Mouse (Mus musculus): ENCODE data around the gene Phpt1. TPM values are rescaled to one million over a fixed set of nuclear protein-coding genes. Genes with fewer than 3 reads are reported as not detected.

Gene Phpt1
- polyA plus RNA-seq, 1 experiment from 2014 or later: 145 TPM

DNA sequence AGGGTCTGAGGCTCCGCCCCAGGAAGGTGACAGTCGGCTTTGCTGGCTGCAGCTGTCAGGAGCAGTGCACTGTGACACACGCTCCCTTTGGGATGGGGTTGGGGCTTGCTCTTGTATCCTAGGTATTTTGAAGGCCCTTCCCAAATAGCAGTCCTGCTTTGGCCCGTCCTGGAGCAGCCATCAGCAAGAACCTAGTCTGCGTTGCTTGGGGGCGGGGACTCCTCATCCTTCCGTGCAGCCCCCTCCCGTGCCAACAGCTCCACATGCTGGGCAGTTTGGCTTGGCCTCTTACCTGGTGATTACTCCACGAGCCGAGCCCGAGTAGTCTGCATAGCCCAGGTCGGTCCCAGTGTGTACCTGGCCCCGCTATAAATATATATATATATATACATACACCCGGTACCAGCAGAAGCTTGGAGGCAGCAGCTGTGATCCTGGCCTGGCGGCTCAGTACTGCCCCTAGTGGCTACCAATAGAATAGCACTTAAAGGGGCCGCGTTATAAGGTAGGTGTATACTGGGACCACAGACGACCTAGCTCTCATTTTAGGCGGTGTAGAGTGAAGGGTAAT lies 6.4 kb upstream of the Phpt1 start, which contains the start of gene Ajm1:
Gene Ajm1, minus strand, starts transcription at position 464 of the 571 bp plus-strand sequence.
- Histone ChIP-seq H3K9me3 (replicated peaks; ENCODE audit: control insufficient read depth, low read length) (no peaks in the 10 kb centered on the region), H3K4me3 (ENCODE audit: low read depth, low read length) (peak within 1 kb of the TSS; percentile 24), H3K27me3 (ENCODE audit: control insufficient read depth, insufficient read depth, low read length) (peaks cover 49% of the 10 kb centered on the region), H3K4me2 (ENCODE audit: low read depth, low read length) (peak within 1 kb of the TSS; percentile 64), H3K36me3 (replicated peaks; ENCODE audit: control insufficient read depth, insufficient read depth, low read depth, low read length) (peaks cover 5% of the 10 kb centered on the region), H3K27ac (replicated peaks; ENCODE audit: low read depth, low read length) (no peak within 1 kb of the TSS), H3K9ac (replicated peaks; ENCODE audit: low read length) (peak within 1 kb of the TSS; percentile 28), H3K4me1 (ENCODE audit: control insufficient read depth, insufficient read depth, low read length) (peaks cover 5% of the 10 kb centered on the region; the same call in 1 of the 2 replicates)
- DNase-seq (ENCODE audit: low spot score) (peak; percentile 82), ATAC-seq (replicated peaks; ENCODE audit: insufficient number of reproducible peaks, low FRiP score, low TSS enrichment, low read depth) (peak; percentile 64)
- WGBS: 3% methylated on average over 19 of the region's 19 CpGs

DNA sequence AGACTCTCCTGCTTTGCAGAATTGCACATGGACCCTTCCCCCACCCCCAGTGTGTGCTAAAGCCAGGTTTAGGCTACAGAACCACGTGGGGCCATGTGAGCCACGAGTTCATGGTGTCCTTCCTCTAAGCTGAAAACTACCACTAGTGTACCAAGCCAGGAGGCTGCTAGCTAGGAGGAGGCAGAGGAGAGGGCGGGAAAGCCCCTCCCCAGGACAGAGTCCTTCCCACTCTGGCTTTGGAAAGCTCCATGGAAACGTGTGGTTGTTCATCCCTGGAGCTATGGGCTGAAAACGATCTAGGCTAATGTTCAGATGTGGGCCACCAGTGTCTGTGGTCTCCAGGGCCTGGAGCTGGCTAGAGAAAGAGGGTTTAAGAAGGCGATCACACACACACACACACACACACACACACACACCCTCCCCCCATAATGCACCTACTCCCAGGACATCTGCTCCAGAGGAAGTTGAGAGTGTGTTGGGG lies 5.6 kb upstream of the Phpt1 start:
- peaks cover 5% of the 10 kb centered on the region for H3K4me1 ChIP-seq (ENCODE audit: control insufficient read depth, insufficient read depth, low read length)
- H3K9me3 ChIP-seq (replicated peaks; ENCODE audit: control insufficient read depth, low read length): no peaks in the 10 kb centered on the region
- peaks cover 56% of the 10 kb centered on the region for H3K27me3 ChIP-seq (ENCODE audit: control insufficient read depth, insufficient read depth, low read length)
- peaks cover 5% of the 10 kb centered on the region for H3K36me3 ChIP-seq (replicated peaks; ENCODE audit: control insufficient read depth, insufficient read depth, low read depth, low read length)
- ATAC-seq (replicated peaks; ENCODE audit: insufficient number of reproducible peaks, low FRiP score, low TSS enrichment, low read depth): no peak
- H3K27ac ChIP-seq (replicated peaks; ENCODE audit: low read depth, low read length): no peak overlapping the region
- H3K9ac ChIP-seq (replicated peaks; ENCODE audit: low read length): no peak overlapping the region
- no peak for DNase-seq (ENCODE audit: low spot score)
- H3K4me2 ChIP-seq (ENCODE audit: low read depth, low read length): no peak overlapping the region
- no peak overlapping the region for H3K4me3 ChIP-seq (ENCODE audit: low read depth, low read length)
- WGBS: 54% methylated on average over 6 of the region's 6 CpGs

DNA sequence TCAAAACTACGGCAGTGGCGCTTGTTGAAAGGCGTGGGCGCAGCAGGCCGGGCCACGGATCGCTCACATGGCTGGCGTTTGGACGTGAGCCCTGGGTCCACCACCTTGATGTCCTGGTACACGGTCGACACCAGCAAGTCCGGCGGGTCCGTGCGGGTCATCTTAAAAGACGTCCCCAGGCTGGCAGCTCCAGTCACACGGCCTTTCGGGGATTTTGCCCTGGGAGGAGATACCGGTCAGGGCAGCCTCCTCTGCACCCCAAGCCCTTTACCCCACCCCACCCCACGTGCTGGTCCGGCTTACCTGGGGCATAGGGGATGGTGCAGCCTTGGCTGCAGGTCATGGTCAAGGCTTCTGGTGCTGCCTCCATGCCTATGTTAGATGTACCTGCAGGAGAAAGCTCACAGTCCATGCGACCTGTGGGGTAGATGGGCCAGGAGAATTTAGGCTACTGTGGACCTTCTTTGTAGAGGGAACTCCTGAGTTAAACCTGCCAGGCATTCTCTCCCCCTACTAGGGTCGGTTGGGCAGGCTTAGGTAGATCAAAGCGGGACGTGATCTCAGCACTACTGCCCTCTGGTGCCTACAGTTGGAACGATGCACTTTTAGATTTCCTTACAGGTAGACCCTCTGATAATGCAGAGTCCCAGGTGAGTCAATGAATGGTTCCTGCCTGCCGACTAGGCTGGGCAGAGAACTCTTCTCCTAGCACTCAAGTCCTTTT lies 4.9 kb upstream of the Phpt1 start:
- Histone ChIP-seq H3K4me3 (ENCODE audit: low read depth, low read length) (peak overlapping the region; percentile 14; the same call in 1 of the 2 replicates), H3K4me1 (ENCODE audit: control insufficient read depth, insufficient read depth, low read length) (peaks cover 5% of the 10 kb centered on the region)
- peak; percentile 75 for DNase-seq (ENCODE audit: low spot score)

DNA sequence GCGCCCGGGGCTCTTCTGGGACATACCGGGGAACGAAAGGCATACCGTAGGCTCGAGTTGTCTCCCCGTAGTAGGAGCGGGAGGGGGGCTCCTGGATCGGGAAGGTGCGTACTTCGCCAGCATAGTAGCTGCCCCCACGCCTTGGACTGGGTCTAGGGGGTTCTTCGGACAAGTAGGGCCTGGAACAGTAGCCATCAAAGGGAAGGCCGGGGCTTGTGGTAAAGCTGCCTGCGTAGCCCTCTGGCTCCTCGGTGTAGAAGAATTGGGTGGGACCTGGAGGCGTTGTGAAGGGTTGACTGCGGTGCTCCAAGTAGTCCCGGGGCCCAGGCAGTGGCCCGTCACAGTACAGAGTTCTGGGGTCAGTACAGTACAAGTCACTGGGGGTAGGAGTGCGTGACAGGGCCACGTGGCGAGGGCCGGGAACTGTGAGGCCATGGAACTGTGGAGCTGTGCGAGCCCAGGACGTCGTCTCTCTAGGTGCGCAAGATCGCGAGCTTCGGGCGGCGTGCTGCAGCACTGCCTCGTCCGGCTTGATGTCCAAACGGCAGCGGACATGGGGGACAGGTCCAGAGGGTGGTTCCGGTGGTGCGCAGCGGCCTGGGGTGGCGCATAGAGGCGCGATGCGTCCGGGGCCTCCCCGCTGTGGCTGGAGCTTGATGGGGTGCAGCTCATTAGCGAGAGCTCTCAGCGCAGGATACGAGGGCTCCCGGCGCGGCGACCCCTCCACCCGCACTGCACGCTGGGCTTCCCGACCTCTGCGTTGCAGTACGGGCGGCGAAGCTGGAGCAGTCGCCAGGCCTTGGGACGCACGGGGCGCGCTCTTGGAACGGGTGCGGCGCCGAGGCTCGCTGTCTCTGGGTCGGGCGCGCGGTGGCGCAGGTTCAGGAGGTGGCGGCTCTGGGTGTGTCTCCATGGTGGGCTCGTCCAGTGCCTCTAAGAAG lies 4.0 kb upstream of the Phpt1 start:
- Histone ChIP-seq H3K4me2 (ENCODE audit: low read depth, low read length) (peak overlapping the region; percentile 30), H3K27ac (replicated peaks; ENCODE audit: low read depth, low read length) (no peak overlapping the region), H3K9me3 (replicated peaks; ENCODE audit: control insufficient read depth, low read length) (no peaks in the 10 kb centered on the region), H3K4me3 (ENCODE audit: low read depth, low read length) (peak overlapping the region; percentile 14; the same call in 1 of the 2 replicates), H3K36me3 (replicated peaks; ENCODE audit: control insufficient read depth, insufficient read depth, low read depth, low read length) (no peaks in the 10 kb centered on the region), H3K9ac (replicated peaks; ENCODE audit: low read length) (peak overlapping the region; percentile 2; the same call in 1 of the 2 replicates), H3K4me1 (ENCODE audit: control insufficient read depth, insufficient read depth, low read length) (peaks cover 5% of the 10 kb centered on the region), H3K27me3 (ENCODE audit: control insufficient read depth, insufficient read depth, low read length) (peaks cover 57% of the 10 kb centered on the region)
- 6% methylated on average over 77 of the region's 77 CpGs for WGBS
- ATAC-seq (replicated peaks; ENCODE audit: insufficient number of reproducible peaks, low FRiP score, low TSS enrichment, low read depth): no peak
- DNase-seq (ENCODE audit: low spot score): no peak

More for the DNA sequence above, 4.9 kb upstream of the Phpt1 start:
- Histone ChIP-seq H3K36me3 (replicated peaks; ENCODE audit: control insufficient read depth, insufficient read depth, low read depth, low read length) (peaks cover 5% of the 10 kb centered on the region), H3K4me2 (ENCODE audit: low read depth, low read length) (no peak overlapping the region), H3K9me3 (replicated peaks; ENCODE audit: control insufficient read depth, low read length) (no peaks in the 10 kb centered on the region), H3K27me3 (ENCODE audit: control insufficient read depth, insufficient read depth, low read length) (peaks cover 57% of the 10 kb centered on the region), H3K27ac (replicated peaks; ENCODE audit: low read depth, low read length) (no peak overlapping the region), H3K9ac (replicated peaks; ENCODE audit: low read length) (no peak overlapping the region)
- 4% methylated on average over 27 of the region's 27 CpGs for WGBS
- ATAC-seq (replicated peaks; ENCODE audit: insufficient number of reproducible peaks, low FRiP score, low TSS enrichment, low read depth): no peak

DNA sequence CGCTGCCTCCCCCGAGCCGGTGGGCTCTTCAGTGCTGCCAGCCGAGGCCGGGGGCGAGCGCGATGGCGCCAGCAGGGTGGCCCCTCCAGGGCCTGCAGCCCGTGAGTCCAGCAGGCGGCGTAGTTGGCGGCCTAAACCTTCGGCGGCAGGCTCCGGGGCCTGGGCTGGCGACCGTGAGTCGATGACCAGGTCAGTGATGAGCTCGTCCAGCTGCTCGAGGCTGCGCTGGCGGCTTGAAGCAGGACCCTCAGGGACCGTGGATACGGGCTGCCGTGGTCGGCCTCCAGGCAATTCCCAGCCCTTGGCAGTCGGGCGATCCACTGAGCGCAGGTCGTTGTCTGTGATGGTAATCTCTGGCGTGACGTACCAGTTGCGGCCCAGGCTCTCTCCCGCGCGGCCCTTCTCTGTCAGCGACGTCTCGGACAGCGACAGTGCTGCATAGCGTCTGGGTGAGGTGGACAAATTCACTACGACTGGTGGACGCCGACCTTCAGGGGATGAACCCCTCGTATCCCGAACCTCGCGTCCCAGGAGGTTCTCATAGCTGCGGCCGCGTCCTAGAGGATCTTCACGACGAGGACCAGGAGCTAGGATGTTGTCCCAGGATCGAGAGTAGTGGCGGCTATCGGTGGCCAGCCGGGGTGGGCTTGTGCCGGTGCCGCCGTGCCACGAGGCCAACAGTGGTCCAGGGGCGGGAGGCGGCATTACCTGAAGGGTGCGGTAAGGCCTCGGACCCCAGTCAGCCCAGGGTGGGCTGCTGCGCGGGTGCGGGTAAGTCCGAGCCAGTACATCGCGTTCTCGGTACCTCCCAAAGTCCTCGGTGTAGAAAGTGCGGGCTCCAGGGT lies 3.1 kb upstream of the Phpt1 start:
- no peak overlapping the region for H3K27ac ChIP-seq (replicated peaks; ENCODE audit: low read depth, low read length)
- no peaks in the 10 kb centered on the region for H3K36me3 ChIP-seq (replicated peaks; ENCODE audit: control insufficient read depth, insufficient read depth, low read depth, low read length)
- no peak overlapping the region; the same call in 1 of the 2 replicates for H3K9ac ChIP-seq (replicated peaks; ENCODE audit: low read length)
- 4% methylated on average over 73 of the region's 75 CpGs for WGBS
- ATAC-seq (replicated peaks; ENCODE audit: insufficient number of reproducible peaks, low FRiP score, low TSS enrichment, low read depth) (no peak), DNase-seq (ENCODE audit: low spot score) (peak; percentile 32)
- peak overlapping the region; percentile 37 for H3K4me2 ChIP-seq (ENCODE audit: low read depth, low read length)
- H3K27me3 ChIP-seq (ENCODE audit: control insufficient read depth, insufficient read depth, low read length): peaks cover 57% of the 10 kb centered on the region
- H3K9me3 ChIP-seq (replicated peaks; ENCODE audit: control insufficient read depth, low read length): no peaks in the 10 kb centered on the region
- peak overlapping the region; percentile 22 for H3K4me3 ChIP-seq (ENCODE audit: low read depth, low read length)
- H3K4me1 ChIP-seq (ENCODE audit: control insufficient read depth, insufficient read depth, low read length): peaks cover 5% of the 10 kb centered on the region

DNA sequence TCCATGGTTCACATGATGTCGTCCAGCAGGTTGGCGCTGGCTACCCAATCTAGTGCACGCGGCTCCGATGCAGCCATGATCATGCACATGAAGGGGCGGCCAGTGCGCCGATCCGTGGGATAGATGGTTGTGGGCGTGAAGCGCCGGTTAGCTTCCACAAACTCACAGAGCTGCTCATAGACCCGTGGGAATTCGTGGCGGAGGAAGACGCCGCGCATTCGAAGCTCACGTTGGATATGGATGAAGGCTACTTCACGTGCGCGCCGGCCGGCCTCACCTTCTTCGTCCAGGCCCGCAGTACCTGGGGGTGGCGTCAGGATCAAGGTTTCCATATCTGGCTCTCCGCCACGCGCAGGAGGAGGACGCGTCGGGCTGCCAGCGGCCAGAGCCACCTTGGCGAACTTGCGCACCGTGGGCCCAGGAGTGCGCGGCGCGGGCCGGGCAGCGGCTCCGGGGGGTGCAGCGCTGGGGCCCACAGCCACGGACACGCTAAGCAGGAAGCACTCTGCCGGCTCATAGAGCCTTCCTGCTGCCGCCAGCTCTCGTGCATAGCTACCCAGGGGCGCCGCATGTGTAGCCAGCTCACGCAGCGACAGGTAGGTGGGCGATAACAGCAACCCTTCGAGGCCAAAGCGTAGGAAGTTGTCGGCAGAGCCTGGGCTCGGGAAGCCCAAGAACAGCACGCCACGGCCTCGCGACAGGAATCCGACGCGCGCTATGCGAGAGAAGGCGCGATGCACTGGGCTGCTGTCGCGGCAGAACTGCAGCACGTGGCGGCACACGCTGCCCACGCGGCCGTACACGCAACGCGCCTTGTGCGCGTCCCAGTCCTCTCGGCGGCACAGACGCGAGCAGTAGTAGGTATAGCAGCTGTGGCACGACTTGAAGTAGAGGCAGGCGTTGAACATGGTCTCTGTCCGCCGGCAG lies 2.2 kb upstream of the Phpt1 start:
- Histone ChIP-seq H3K4me1 (ENCODE audit: control insufficient read depth, insufficient read depth, low read length) (peaks cover 5% of the 10 kb centered on the region), H3K27me3 (ENCODE audit: control insufficient read depth, insufficient read depth, low read length) (peaks cover 57% of the 10 kb centered on the region), H3K4me3 (ENCODE audit: low read depth, low read length) (peak overlapping the region; percentile 22), H3K9me3 (replicated peaks; ENCODE audit: control insufficient read depth, low read length) (no peaks in the 10 kb centered on the region), H3K27ac (replicated peaks; ENCODE audit: low read depth, low read length) (no peak overlapping the region), H3K36me3 (replicated peaks; ENCODE audit: control insufficient read depth, insufficient read depth, low read depth, low read length) (no peaks in the 10 kb centered on the region), H3K4me2 (ENCODE audit: low read depth, low read length) (peak overlapping the region; percentile 37), H3K9ac (replicated peaks; ENCODE audit: low read length) (peak overlapping the region; percentile 28)
- no peak for ATAC-seq (replicated peaks; ENCODE audit: insufficient number of reproducible peaks, low FRiP score, low TSS enrichment, low read depth)
- 12% methylated on average over 92 of the region's 92 CpGs for WGBS
- no peak for DNase-seq (ENCODE audit: low spot score)

Measured in embryonic facial prominence, embryonic 11.5 days (tissue).